ENCODE assay signal across 8 mouse cellular contexts in genomic region chr3:142881872-142882623, GRCm38 (mm10). TPM values are rescaled to one million over a fixed set of nuclear protein-coding genes. Genes with fewer than 3 reads are reported as not detected.
DNase-seq lines count a peak whose midpoint lies in the region; ATAC-seq lines count a peak whose summit lies in the region.

Gene Pkn2, minus strand, starts transcription at chr3:142882004.

- H3K9me3 ChIP-seq in forebrain, embryonic 14.5 days (replicated peaks; ENCODE audit: control insufficient read depth, low read length): no peaks in the 10 kb centered on the region
- H3K9me3 ChIP-seq in neural tube, embryonic 15.5 days (replicated peaks): no peaks in the 10 kb centered on the region

- H3K9ac ChIP-seq in forebrain, embryonic 14.5 days (ENCODE audit: low read length): peak within 1 kb of the TSS; percentile 92
- peak within 1 kb of the TSS; percentile 97 for H3K9ac ChIP-seq in neural tube, embryonic 15.5 days (replicated peaks)

- peak within 1 kb of the TSS; percentile 64 for H3K4me2 ChIP-seq in forebrain, embryonic 14.5 days (ENCODE audit: low read length)
- H3K4me2 ChIP-seq in neural tube, embryonic 15.5 days: peak within 1 kb of the TSS; percentile 60

- peaks cover 4% of the 10 kb centered on the region; the same call in 1 of the 2 replicates for H3K4me1 ChIP-seq in forebrain, embryonic 14.5 days (ENCODE audit: control insufficient read depth, insufficient read depth, low read length)
- peaks cover 8% of the 10 kb centered on the region for H3K4me1 ChIP-seq in neural tube, embryonic 15.5 days

- H3K27me3 ChIP-seq in forebrain, embryonic 14.5 days (replicated peaks; ENCODE audit: control insufficient read depth, insufficient read depth, low read length): no peaks in the 10 kb centered on the region
- no peaks in the 10 kb centered on the region for H3K27me3 ChIP-seq in neural tube, embryonic 15.5 days (replicated peaks)

- H3K27ac ChIP-seq in forebrain, embryonic 14.5 days (ENCODE audit: low read depth, low read length): peak within 1 kb of the TSS; percentile 94
- peak within 1 kb of the TSS; percentile 93 for H3K27ac ChIP-seq in neural tube, embryonic 15.5 days (replicated peaks)

- intact Hi-C loops in heart, postnatal 14 days (cut with DNase I): loop anchor here (2.0 to 5.0 kb wide), 2 partner anchors 40 to 117 kb away; partner anchors contain the start of gene Gtf2b

- peak; percentile 99 for ATAC-seq in forebrain, embryonic 14.5 days
- peak; percentile 99 for ATAC-seq in neural tube, embryonic 15.5 days (ENCODE audit: low FRiP score)

- H3K4me3 ChIP-seq in forebrain, embryonic 14.5 days (ENCODE audit: low read depth, low read length): peak within 1 kb of the TSS; percentile 100
- peak within 1 kb of the TSS; percentile 94 for H3K4me3 ChIP-seq in neural tube, embryonic 15.5 days (replicated peaks)

- no peaks in the 10 kb centered on the region for H3K36me3 ChIP-seq in forebrain, embryonic 14.5 days (ENCODE audit: control insufficient read depth, insufficient read depth, low read length)
- H3K36me3 ChIP-seq in neural tube, embryonic 15.5 days: no peaks in the 10 kb centered on the region

- DNase-seq in ES-CJ7 (ENCODE audit: low read depth, low spot score): peak; percentile 95
- peak; percentile 99 for DNase-seq in cerebellum, adult 11 months
- DNase-seq in forebrain, embryonic 14.5 days (ENCODE audit: low spot score): peak; percentile 98
- DNase-seq in heart, postnatal 14 days: peak; percentile 99 to 100
- peak; percentile 99 for DNase-seq in layer of hippocampus, adult 11-12 months (ENCODE audit: low spot score)
- DNase-seq in lung, adult 18-20 months: peak; percentile 99
- DNase-seq in testis, postnatal 14 days (ENCODE audit: low spot score): peak; percentile 98

- WGBS in forebrain, embryonic 14.5 days: under 1% methylated on average over 74 of the region's 84 CpGs
- under 1% methylated on average over 72 of the region's 84 CpGs for WGBS in neural tube, embryonic 15.5 days

RNA-seq across cellular contexts. Expression of gene Pkn2, which starts in this region (rescaled TPM):
- polyA plus RNA-seq in forebrain, embryonic 14.5 days (2014; fragmentation: Nextera tagmentation; extraction: Ambion mirVana): 26.4 and 27.2 TPM in 2 replicates
- total RNA-seq in heart, postnatal 14 days (2021): 10 to 100 TPM; 41.3 to 44.4 TPM
- 21.7 and 24.6 TPM in 2 replicates for polyA plus RNA-seq in neural tube, embryonic 15.5 days (2015; fragmentation: Nextera tagmentation; extraction: Ambion mirVana)

Comparison
In these comparisons a context has a peak if more than half of its experiments do, and no peak if none do; other contexts are left out.
1. Peak in every context shown above with its lines: DNase-seq, ATAC-seq, H3K4me3 ChIP-seq and H3K27ac ChIP-seq.